In genomic region chr13:67194340-67194894, GRCm38 (mm10) we compare ENCODE assay signal across 8 mouse cellular contexts. TPM values are rescaled to one million over a fixed set of nuclear protein-coding genes. Genes with fewer than 3 reads are reported as not detected.
DNase-seq lines count a peak whose midpoint lies in the region; ATAC-seq and TF ChIP-seq lines count a peak whose summit lies in the region.

Zfp455 (plus strand) TSS chr13:67194506.

- no peaks in the 10 kb centered on the region for H3K79me3 ChIP-seq in C2C12 (ENCODE audit: low read depth)

- H3K79me2 ChIP-seq in C2C12 (ENCODE audit: control insufficient read depth, insufficient read depth) (no peaks in the 10 kb centered on the region), myocyte (ENCODE audit: control insufficient read depth, insufficient read depth) (no peaks in the 10 kb centered on the region)
- H3K79me2 ChIP-seq in liver, adult 2 months (ENCODE audit: control insufficient read depth, insufficient read depth, low read length): no peaks in the 10 kb centered on the region

- peak within 1 kb of the TSS; percentile 88 for H3K9ac ChIP-seq in heart, embryonic 13.5 days
- H3K9ac ChIP-seq in kidney, postnatal 0 days (ENCODE audit: low read depth, low read length): peak within 1 kb of the TSS; percentile 67
- peak within 1 kb of the TSS; percentile 62 for H3K9ac ChIP-seq in liver, adult 2 months (ENCODE audit: low read depth, low read length)
- peak within 1 kb of the TSS; percentile 44 for H3K9ac ChIP-seq in stomach, embryonic 15.5 days

- DNase-seq in kidney, postnatal 0 days (ENCODE audit: low spot score): peak; percentile 92
- DNase-seq in liver, adult 2 months (ENCODE audit: extremely low read depth, low read depth, low spot score): peak; percentile 78

- H3K4me2 ChIP-seq in heart, embryonic 13.5 days: peak within 1 kb of the TSS; percentile 77
- H3K4me2 ChIP-seq in kidney, postnatal 0 days (ENCODE audit: low read length): peak within 1 kb of the TSS; percentile 68
- peak within 1 kb of the TSS; percentile 65 for H3K4me2 ChIP-seq in myocyte (ENCODE audit: low read depth)
- H3K4me2 ChIP-seq in stomach, embryonic 15.5 days: peak within 1 kb of the TSS; percentile 66

- H3ac ChIP-seq in C2C12 (ENCODE audit: control insufficient read depth, insufficient read length, low read depth) (peak within 1 kb of the TSS; percentile 25), myocyte (ENCODE audit: control insufficient read depth, insufficient read length) (no peak within 1 kb of the TSS)

- H3K4me1 ChIP-seq in bone marrow, adult 2 months (ENCODE audit: control insufficient read depth, insufficient read depth, low read length): no peaks in the 10 kb centered on the region
- H3K4me1 ChIP-seq in embryonic fibroblast, embryonic 13.5 days (ENCODE audit: control insufficient read depth, insufficient read depth, low read length): no peaks in the 10 kb centered on the region
- no peaks in the 10 kb centered on the region for H3K4me1 ChIP-seq in heart, embryonic 13.5 days
- no peaks in the 10 kb centered on the region; the same call in 1 of the 2 replicates for H3K4me1 ChIP-seq in kidney, postnatal 0 days (replicated peaks; ENCODE audit: insufficient read depth, low read length)
- 0 out of 2 replicates have a peak, but pooled peaks cover 2% of the 10 kb centered on the region for H3K4me1 ChIP-seq in liver, adult 2 months (ENCODE audit: control insufficient read depth, insufficient read depth, low read length)
- H3K4me1 ChIP-seq in stomach, embryonic 15.5 days: no peaks in the 10 kb centered on the region

- H3K27me3 ChIP-seq in C2C12 (ENCODE audit: control insufficient read depth, insufficient read depth, insufficient read length): no peaks in the 10 kb centered on the region
- H3K27me3 ChIP-seq in heart, embryonic 13.5 days (replicated peaks): no peaks in the 10 kb centered on the region
- H3K27me3 ChIP-seq in kidney, postnatal 0 days (ENCODE audit: insufficient read depth, low read length): no peaks in the 10 kb centered on the region
- no peaks in the 10 kb centered on the region for H3K27me3 ChIP-seq in liver, adult 2 months (ENCODE audit: control insufficient read depth, insufficient read depth, low read length)
- no peaks in the 10 kb centered on the region for H3K27me3 ChIP-seq in myocyte (ENCODE audit: control insufficient read depth, insufficient read depth, insufficient read length)
- no peaks in the 10 kb centered on the region for H3K27me3 ChIP-seq in stomach, embryonic 15.5 days (replicated peaks)

- TF ChIP-seq CTCF in C2C12 (IDR thresholded peaks at IDR 0.05; ENCODE audit: control insufficient read depth, insufficient read depth, insufficient read length): no peak
- no peak for TF ChIP-seq CTCF in bone marrow, adult 2 months (IDR thresholded peaks at IDR 0.05; ENCODE audit: control insufficient read depth, insufficient read depth, low read length)
- no peak for TF ChIP-seq CTCF in embryonic fibroblast, embryonic 13.5 days (IDR thresholded peaks at IDR 0.05; ENCODE audit: borderline replicate concordance, insufficient read depth, low read length)
- TF ChIP-seq CTCF in kidney, postnatal 0 days (IDR thresholded peaks at IDR 0.05; ENCODE audit: low read depth): no peak
- TF ChIP-seq CTCF in liver, adult 2 months (IDR thresholded peaks at IDR 0.05; ENCODE audit: low read depth, low read length): no peak

- H3K4me3 ChIP-seq in C2C12 (ENCODE audit: insufficient read depth, poor library complexity, severe bottlenecking) (peak within 1 kb of the TSS; percentile 45), myocyte (peak within 1 kb of the TSS; percentile 34)
- peak within 1 kb of the TSS; percentile 92 for H3K4me3 ChIP-seq in bone marrow, adult 2 months (replicated peaks; ENCODE audit: control insufficient read depth, low read depth, low read length)
- H3K4me3 ChIP-seq in embryonic fibroblast, embryonic 13.5 days (ENCODE audit: insufficient read depth, low read length): peak within 1 kb of the TSS; percentile 82
- H3K4me3 ChIP-seq in heart, embryonic 13.5 days: peak within 1 kb of the TSS; percentile 80
- peak within 1 kb of the TSS; percentile 65 for H3K4me3 ChIP-seq in kidney, postnatal 0 days (replicated peaks; ENCODE audit: low read depth, low read length)
- H3K4me3 ChIP-seq in liver, adult 2 months (ENCODE audit: insufficient read depth, low read depth, low read length): peak within 1 kb of the TSS; percentile 74
- H3K4me3 ChIP-seq in stomach, embryonic 15.5 days (replicated peaks): peak within 1 kb of the TSS; percentile 74

- no peak within 1 kb of the TSS for H3K27ac ChIP-seq in bone marrow, adult 2 months (ENCODE audit: control insufficient read depth, insufficient read depth, low read depth, low read length, poor library complexity)
- H3K27ac ChIP-seq in embryonic fibroblast, embryonic 13.5 days (ENCODE audit: insufficient read depth, low read length): no peak within 1 kb of the TSS
- H3K27ac ChIP-seq in heart, embryonic 13.5 days (replicated peaks): no peak within 1 kb of the TSS; the same call in 1 of the 2 replicates
- no peak within 1 kb of the TSS; the same call in 1 of the 2 replicates for H3K27ac ChIP-seq in kidney, postnatal 0 days
- H3K27ac ChIP-seq in liver, adult 2 months (replicated peaks; ENCODE audit: insufficient read depth, low read depth, low read length): no peak within 1 kb of the TSS; the same call in 1 of the 2 replicates
- H3K27ac ChIP-seq in stomach, embryonic 15.5 days: no peak within 1 kb of the TSS

- H3K36me3 ChIP-seq in C2C12 (ENCODE audit: control insufficient read depth, insufficient read depth): no peaks in the 10 kb centered on the region
- H3K36me3 ChIP-seq in heart, embryonic 13.5 days: no peaks in the 10 kb centered on the region
- no peaks in the 10 kb centered on the region for H3K36me3 ChIP-seq in kidney, postnatal 0 days (ENCODE audit: insufficient read depth, low read length)
- H3K36me3 ChIP-seq in liver, adult 2 months (ENCODE audit: control insufficient read depth, insufficient read depth, low read length): peaks cover 2% of the 10 kb centered on the region; the same call in 1 of the 2 replicates
- H3K36me3 ChIP-seq in myocyte (ENCODE audit: control insufficient read depth, insufficient read depth): no peaks in the 10 kb centered on the region
- no peaks in the 10 kb centered on the region for H3K36me3 ChIP-seq in stomach, embryonic 15.5 days

- TF ChIP-seq POLR2A in bone marrow, adult 2 months (IDR thresholded peaks at IDR 0.05; ENCODE audit: borderline replicate concordance, control insufficient read depth, low read depth, low read length): no peak
- no peak for TF ChIP-seq POLR2A in embryonic fibroblast, embryonic 13.5 days (IDR thresholded peaks at IDR 0.05; ENCODE audit: low read depth, low read length)
- TF ChIP-seq POLR2A in liver, adult 2 months (IDR thresholded peaks at IDR 0.05; ENCODE audit: extremely low read depth, insufficient read depth, low read length): no peak
- TF ChIP-seq POLR2A in myocyte (IDR thresholded peaks at IDR 0.05; ENCODE audit: insufficient read length, low read depth): no peak

- H3K9me3 ChIP-seq in heart, embryonic 13.5 days: no peaks in the 10 kb centered on the region
- no peaks in the 10 kb centered on the region for H3K9me3 ChIP-seq in kidney, postnatal 0 days (replicated peaks; ENCODE audit: low read length)
- H3K9me3 ChIP-seq in stomach, embryonic 15.5 days: no peaks in the 10 kb centered on the region

- peak; percentile 61; the same call in 1 of the 2 replicates for ATAC-seq in heart, embryonic 13.5 days (ENCODE audit: extremely low read depth, insufficient number of reproducible peaks, low FRiP score, low TSS enrichment)
- peak; percentile 93 for ATAC-seq in kidney, postnatal 0 days (replicated peaks; ENCODE audit: low FRiP score, low read depth)
- peak; percentile 80 for ATAC-seq in stomach, embryonic 15.5 days (ENCODE audit: insufficient read depth, low FRiP score, low read depth)

- 2% methylated on average over 13 of the region's 13 CpGs for WGBS in bone marrow, adult 2 months
- WGBS in heart, embryonic 13.5 days: 4% methylated on average over 13 of the region's 13 CpGs
- WGBS in kidney, postnatal 0 days: 3% methylated on average over 13 of the region's 13 CpGs
- WGBS in liver, adult 2 months: 1% methylated on average over 13 of the region's 13 CpGs
- WGBS in stomach, embryonic 15.5 days: 5% methylated on average over 13 of the region's 13 CpGs

TF ChIP-seq in C2C12, 6 proteins besides CTCF, POLR2A, EP300 and RAD21:
- TF ChIP-seq FOSL1 (IDR thresholded peaks at IDR 0.05; ENCODE audit: insufficient read depth, low read length, poor library complexity, severe bottlenecking) (no peak), USF1 (IDR thresholded peaks at IDR 0.05; ENCODE audit: low read depth) (peak; percentile 86)
TF ChIP-seq in C2C12: peak in this region for 1.

TF ChIP-seq in myocyte, 11 proteins besides CTCF, POLR2A, EP300 and RAD21:
- TF ChIP-seq POLR2AphosphoS2 (IDR thresholded peaks at IDR 0.05; ENCODE audit: insufficient read length, low read depth) (no peak), MYOD1 (IDR thresholded peaks at IDR 0.05; ENCODE audit: control insufficient read depth in 1 of 3, insufficient read length in 2 of 3, low read depth in 2 of 3) (no peak), REST (IDR thresholded peaks at IDR 0.05; ENCODE audit: insufficient read depth, insufficient read length) (no peak), USF1 (IDR thresholded peaks at IDR 0.05; ENCODE audit: low read depth) (peak; percentile 89), E2F4 (IDR thresholded peaks at IDR 0.05; ENCODE audit: insufficient read depth) (no peak)

RNA-seq across cellular contexts. Expression of gene Zfp455, which starts in this region (rescaled TPM):
- polyA plus RNA-seq in C2C12 (2012; fragmentation: generic; extraction: Trizol) (0.08 TPM), myocyte (2012; fragmentation: generic; extraction: Trizol) (0.05 TPM)
- polyA plus RNA-seq in bone marrow, adult 2 months (2011; ENCODE audit: insufficient read depth, insufficient read length, low replicate concordance, missing spikeins): 0.75 TPM in 1 of 2 replicates, not detected in the other
- 1.2 and 1.5 TPM in 2 replicates for polyA plus RNA-seq in embryonic fibroblast, embryonic 13.5 days (2011; ENCODE audit: insufficient read length, low read depth, missing spikeins)
- polyA plus RNA-seq in heart, embryonic 13.5 days (2015; fragmentation: Nextera tagmentation; extraction: Ambion mirVana): 0.94 and 1.2 TPM in 2 replicates
- 1.9 and 2.6 TPM in 2 replicates for polyA plus RNA-seq in kidney, postnatal 0 days (2015; fragmentation: Nextera tagmentation; extraction: Ambion mirVana)
- 1.3 and 1.8 TPM in 2 replicates for total RNA-seq in liver, adult 2 months (2014; rRNA removed)
- polyA plus RNA-seq in liver, adult 2 months (2012; rRNA removed): 0.10 and 0.11 TPM in 2 replicates
- 2.1 and 2.3 TPM in 2 replicates for polyA plus RNA-seq in stomach, embryonic 15.5 days (2015; fragmentation: Nextera tagmentation; extraction: Ambion mirVana)

Comparison
In these comparisons a context has a peak if more than half of its experiments do, and no peak if none do; other contexts are left out.
1. H3K4me3 ChIP-seq: peak in every context shown above with its lines; median percentile 92 in bone marrow, adult 2 months; 82 in embryonic fibroblast, embryonic 13.5 days; 80 in heart, embryonic 13.5 days; 74 in liver, adult 2 months; 74 in stomach, embryonic 15.5 days; 65 in kidney, postnatal 0 days; 45 in C2C12; 34 in myocyte.